Mouse (Mus musculus): ENCODE measurements around the gene Tgfbr2. TPM values are rescaled to one million over a fixed set of nuclear protein-coding genes. Genes with fewer than 3 reads are reported as not detected.
"Not testable (repeated sequence)": the region's sequence is repeated elsewhere in the genome, so short reads cannot be mapped to it uniquely, and the experiment has no call there.

Gene Tgfbr2
- polyA plus RNA-seq, 1 experiment from 2014 or later = 20.2 TPM

DNA sequence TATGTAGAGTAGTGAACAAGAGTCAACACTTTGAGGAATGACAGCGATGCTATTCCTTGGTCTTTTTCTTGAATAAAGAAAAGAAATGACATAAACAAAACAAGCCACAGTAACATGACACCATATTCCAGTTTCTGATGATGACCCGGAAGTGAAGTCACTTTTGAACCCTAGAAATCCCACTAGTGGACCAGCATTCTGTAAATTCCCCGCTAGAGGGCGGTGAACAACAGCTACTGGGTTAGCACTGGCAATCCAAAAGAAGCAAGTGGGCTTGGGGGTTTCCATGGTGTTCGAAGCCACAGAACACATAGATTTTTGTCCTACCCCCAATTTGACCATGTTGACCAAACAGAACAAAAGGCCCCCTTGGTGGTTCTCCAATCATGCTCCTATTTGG, 87.3 kb downstream of the Tgfbr2 start:
- H3K36me3 ChIP-seq = peaks cover 14% of the 10 kb centered on the region; the same call in 1 of the 2 replicates
- ATAC-seq (replicated peaks; ENCODE audit: insufficient number of reproducible peaks, insufficient read depth, low FRiP score, low read depth) = no peak
- no peak overlapping the region for H3K4me3 ChIP-seq
- no peak overlapping the region for H3K9ac ChIP-seq
- 31% methylated on average over 5 of the region's 5 CpGs for WGBS
- H3K27ac ChIP-seq = no peak overlapping the region
- H3K9me3 ChIP-seq (replicated peaks) = no peaks in the 10 kb centered on the region
- H3K4me1 ChIP-seq (replicated peaks) = peaks cover 11% of the 10 kb centered on the region
- H3K27me3 ChIP-seq = no peaks in the 10 kb centered on the region
- no peak overlapping the region for H3K4me2 ChIP-seq

DNA sequence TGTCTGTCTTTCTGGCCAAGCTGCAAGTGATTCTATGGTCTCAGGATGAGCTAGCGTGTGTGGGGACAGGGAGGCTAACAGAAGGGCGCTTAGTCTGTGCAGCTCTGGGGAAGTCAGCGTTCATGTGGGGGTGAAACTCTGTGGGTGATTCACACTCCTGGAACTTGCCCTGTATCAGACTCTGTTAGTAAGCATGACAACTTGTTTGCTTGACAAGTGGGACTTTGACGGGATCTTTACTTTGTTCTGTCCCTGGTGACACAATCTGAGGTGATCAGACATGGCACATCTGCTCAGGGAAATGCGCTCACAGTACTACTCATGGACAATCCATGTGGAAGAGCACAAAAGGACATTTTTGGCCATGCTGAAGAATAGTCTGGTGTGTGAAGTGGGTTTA, 87.9 kb downstream of the Tgfbr2 start:
- Histone ChIP-seq H3K36me3 (peaks cover 14% of the 10 kb centered on the region; the same call in 1 of the 2 replicates), H3K4me3 (no peak overlapping the region), H3K27me3 (no peaks in the 10 kb centered on the region), H3K9ac (no peak overlapping the region), H3K27ac (no peak overlapping the region), H3K4me2 (no peak overlapping the region), H3K4me1 (replicated peaks) (peaks cover 5% of the 10 kb centered on the region), H3K9me3 (replicated peaks) (no peaks in the 10 kb centered on the region)
- 80% methylated on average over 5 of the region's 5 CpGs for WGBS
- no peak for ATAC-seq (replicated peaks; ENCODE audit: insufficient number of reproducible peaks, insufficient read depth, low FRiP score, low read depth)

DNA sequence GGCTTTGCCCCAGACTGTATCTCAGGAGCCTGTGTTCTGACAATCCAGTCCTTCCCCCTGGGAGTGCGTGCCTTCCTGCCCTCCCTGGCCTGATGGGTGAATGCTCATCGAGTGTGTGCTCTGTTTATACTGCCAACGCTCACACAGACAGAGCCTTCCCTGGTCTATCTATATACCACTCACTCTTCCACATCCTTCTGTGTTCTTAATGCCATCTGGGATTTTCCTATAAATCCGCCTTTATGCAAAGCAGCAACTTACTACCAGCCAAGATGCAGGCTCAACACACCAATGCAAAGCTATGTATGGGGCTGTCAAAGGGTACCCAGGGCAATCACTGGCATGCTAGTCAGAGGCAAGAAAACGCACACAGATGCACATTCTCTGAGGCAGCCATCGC, 89.2 kb downstream of the Tgfbr2 start:
- no peak overlapping the region for H3K9ac ChIP-seq
- no peaks in the 10 kb centered on the region for H3K27me3 ChIP-seq
- WGBS = 75% methylated on average over 6 of the region's 6 CpGs
- H3K4me3 ChIP-seq = no peak overlapping the region
- H3K27ac ChIP-seq = no peak overlapping the region
- no peaks in the 10 kb centered on the region for H3K9me3 ChIP-seq (replicated peaks)
- H3K36me3 ChIP-seq = peaks cover 14% of the 10 kb centered on the region; the same call in 1 of the 2 replicates
- no peaks in the 10 kb centered on the region for H3K4me1 ChIP-seq (replicated peaks)
- no peak for ATAC-seq (replicated peaks; ENCODE audit: insufficient number of reproducible peaks, insufficient read depth, low FRiP score, low read depth)
- no peak overlapping the region for H3K4me2 ChIP-seq

DNA sequence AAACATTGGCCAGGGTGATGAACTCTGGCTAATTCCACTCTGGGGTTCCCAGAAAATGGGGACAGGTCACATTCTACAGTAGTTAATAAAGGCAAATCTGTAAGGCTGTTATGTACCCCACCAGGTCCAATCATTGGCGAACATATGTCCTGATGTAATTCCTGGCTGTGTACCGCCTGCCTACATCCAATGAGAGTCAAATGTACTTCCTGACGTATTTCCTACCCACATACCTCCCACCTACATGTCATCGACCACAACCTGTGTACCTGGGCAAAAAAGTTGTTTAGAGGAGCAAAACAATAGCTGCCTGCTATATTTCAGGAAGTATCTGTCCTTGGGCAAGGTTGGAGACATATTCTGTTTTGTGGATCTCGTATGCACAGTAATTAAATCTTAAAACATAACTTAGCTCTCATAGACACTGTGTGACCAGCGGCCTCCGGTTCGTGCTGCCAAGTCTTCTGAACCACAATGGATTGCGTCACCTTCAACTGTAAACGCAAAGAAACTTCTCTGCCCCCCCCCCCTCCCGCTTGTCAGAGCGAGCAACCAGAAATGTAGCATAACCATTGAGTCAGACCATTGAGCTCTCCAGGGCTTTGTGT, 90.7 kb downstream of the Tgfbr2 start:
- Histone ChIP-seq H3K9me3 (replicated peaks) (no peaks in the 10 kb centered on the region), H3K4me2 (no peak overlapping the region), H3K27me3 (no peaks in the 10 kb centered on the region), H3K9ac (no peak overlapping the region), H3K4me1 (replicated peaks) (no peaks in the 10 kb centered on the region), H3K27ac (no peak overlapping the region), H3K36me3 (0 out of 2 replicates have a peak, but pooled peaks cover 6% of the 10 kb centered on the region), H3K4me3 (no peak overlapping the region)
- WGBS = 89% methylated on average over 12 of the region's 12 CpGs
- no peak for ATAC-seq (replicated peaks; ENCODE audit: insufficient number of reproducible peaks, insufficient read depth, low FRiP score, low read depth)

DNA sequence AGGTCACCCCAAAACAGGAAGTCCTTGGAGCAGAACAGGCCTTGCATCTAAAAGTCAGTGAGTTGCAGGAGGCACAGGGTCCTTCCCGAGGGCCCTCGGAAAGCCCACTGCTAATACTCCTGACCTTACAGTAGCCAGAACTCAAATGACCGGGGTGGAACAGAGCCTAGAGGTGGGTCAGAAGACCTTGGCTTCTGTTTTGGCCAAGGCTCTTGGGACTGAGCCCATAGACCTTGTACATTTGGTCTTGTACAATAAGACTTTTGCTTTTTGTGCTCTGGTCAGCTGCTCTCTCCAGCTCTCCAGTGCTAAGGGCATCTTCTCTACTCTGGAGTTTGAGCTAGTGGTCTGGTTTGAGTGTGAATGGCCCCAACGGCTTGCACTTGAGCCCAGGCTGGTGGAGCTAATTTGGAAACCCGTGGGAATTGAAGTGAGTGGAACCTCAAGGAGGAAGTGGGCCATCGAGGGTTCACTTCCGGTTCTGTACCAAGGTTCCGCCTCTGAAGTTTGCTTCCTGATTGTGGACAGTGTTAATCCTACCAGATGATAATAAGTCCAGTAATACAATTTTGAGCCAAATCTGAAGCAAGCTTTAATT, 91.3 kb downstream of the Tgfbr2 start:
- no peaks in the 10 kb centered on the region for H3K9me3 ChIP-seq (replicated peaks)
- H3K4me2 ChIP-seq = no peak overlapping the region
- no peaks in the 10 kb centered on the region for H3K27me3 ChIP-seq
- no peak overlapping the region for H3K4me3 ChIP-seq
- 74% methylated on average over 8 of the region's 8 CpGs for WGBS
- no peaks in the 10 kb centered on the region for H3K4me1 ChIP-seq (replicated peaks)
- 0 out of 2 replicates have a peak, but pooled peaks cover 5% of the 10 kb centered on the region for H3K36me3 ChIP-seq
- no peak for ATAC-seq (replicated peaks; ENCODE audit: insufficient number of reproducible peaks, insufficient read depth, low FRiP score, low read depth)
- H3K9ac ChIP-seq = no peak overlapping the region
- H3K27ac ChIP-seq = no peak overlapping the region

DNA sequence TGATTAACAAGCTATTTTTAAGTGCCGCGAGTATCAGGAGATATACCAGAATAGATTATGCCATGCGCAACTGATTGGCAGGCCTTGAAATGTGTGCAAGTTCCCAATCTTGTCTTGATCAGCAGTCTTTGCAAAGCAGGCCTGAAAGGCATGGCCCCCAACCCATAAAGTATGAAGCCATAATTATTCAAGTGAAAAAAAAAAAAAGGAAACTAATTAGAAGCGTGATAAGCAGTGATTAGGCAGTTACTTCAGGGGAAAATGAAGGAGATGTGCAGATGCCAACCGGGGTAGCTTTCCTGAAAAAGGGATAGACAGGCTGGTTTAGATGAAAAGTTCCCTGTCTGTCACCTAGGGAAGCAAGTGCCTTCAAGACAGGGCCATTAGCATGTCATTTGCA, 91.9 kb downstream of the Tgfbr2 start:
- Histone ChIP-seq H3K27ac (no peak overlapping the region), H3K4me3 (no peak overlapping the region), H3K9me3 (replicated peaks) (no peaks in the 10 kb centered on the region), H3K9ac (no peak overlapping the region), H3K36me3 (no peaks in the 10 kb centered on the region), H3K4me1 (replicated peaks) (no peaks in the 10 kb centered on the region), H3K27me3 (no peaks in the 10 kb centered on the region), H3K4me2 (no peak overlapping the region)
- no peak for ATAC-seq (replicated peaks; ENCODE audit: insufficient number of reproducible peaks, insufficient read depth, low FRiP score, low read depth)
- 81% methylated on average over 5 of the region's 5 CpGs for WGBS

DNA sequence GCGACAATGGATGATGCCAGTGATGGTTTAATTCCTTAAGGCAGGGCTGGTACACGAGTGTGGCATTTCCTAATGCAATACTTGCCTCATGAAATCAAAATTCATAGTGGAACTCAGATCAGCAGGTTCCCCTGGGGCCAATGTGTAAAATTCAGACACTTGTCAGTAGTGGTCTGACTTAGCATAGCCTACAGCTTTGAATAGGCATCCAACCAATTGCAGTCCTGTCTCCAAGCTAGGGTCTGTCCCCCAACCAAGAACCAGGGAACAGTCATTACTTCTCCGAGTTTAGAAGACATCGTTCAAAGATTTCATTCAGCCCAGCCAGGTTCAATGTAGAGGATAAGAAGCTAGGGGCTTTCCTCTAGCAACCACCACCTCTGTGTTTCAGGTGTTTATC, 93.4 kb downstream of the Tgfbr2 start:
- no peak for ATAC-seq (replicated peaks; ENCODE audit: insufficient number of reproducible peaks, insufficient read depth, low FRiP score, low read depth)
- no peaks in the 10 kb centered on the region for H3K4me1 ChIP-seq (replicated peaks)
- H3K9ac ChIP-seq = no peak overlapping the region
- no peak overlapping the region for H3K4me3 ChIP-seq
- H3K27ac ChIP-seq = no peak overlapping the region
- H3K4me2 ChIP-seq = no peak overlapping the region
- H3K9me3 ChIP-seq (replicated peaks) = no peaks in the 10 kb centered on the region
- no peaks in the 10 kb centered on the region for H3K36me3 ChIP-seq
- 84% methylated on average over 4 of the region's 4 CpGs for WGBS
- no peaks in the 10 kb centered on the region for H3K27me3 ChIP-seq

DNA sequence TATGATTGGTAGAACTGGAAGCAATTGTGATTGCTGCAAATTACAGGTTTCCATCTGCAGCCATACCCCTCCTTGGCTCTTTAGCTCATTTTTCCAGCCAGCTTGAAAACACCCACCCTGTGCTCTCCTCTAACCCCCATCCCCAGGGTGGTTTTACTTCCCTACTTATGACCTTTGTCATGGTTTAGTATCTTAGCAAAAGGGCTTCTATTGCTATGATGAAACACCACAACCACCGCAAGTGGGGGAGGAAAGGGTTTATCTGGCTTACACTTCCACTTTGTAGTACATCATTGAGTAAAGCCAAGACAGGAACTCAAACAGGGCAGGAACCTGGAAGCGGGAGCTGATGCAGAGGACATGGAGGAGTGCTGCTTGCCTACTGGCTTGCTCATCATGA, 97.7 kb downstream of the Tgfbr2 start:
- Histone ChIP-seq H3K9ac (no peak overlapping the region), H3K27ac (no peak overlapping the region), H3K27me3 (no peaks in the 10 kb centered on the region), H3K4me2 (no peak overlapping the region), H3K4me3 (no peak overlapping the region), H3K36me3 (no peaks in the 10 kb centered on the region), H3K4me1 (replicated peaks) (no peaks in the 10 kb centered on the region), H3K9me3 (replicated peaks) (no peaks in the 10 kb centered on the region)
- WGBS = 74% methylated on average over 2 of the region's 2 CpGs
- no peak for ATAC-seq (replicated peaks; ENCODE audit: insufficient number of reproducible peaks, insufficient read depth, low FRiP score, low read depth)

DNA sequence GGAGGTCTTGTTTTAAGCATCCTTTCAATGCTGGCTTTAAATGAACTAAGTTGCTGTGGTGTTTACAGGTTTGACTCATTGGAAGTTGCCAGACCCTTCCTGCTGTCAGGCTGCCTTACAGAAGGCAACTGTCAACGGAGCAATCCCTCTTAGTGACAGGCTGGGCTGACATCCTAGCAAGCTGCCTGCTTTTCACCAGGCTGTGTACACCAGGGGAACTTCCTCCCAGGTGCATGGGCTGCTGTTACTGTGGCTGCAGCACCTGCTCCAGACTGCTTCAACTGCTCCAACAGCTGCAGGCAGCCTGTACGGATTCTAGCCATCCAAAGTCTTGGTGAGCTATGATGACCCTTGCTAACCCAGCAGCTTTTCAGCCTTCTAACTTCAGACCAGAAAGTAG, 98.2 kb downstream of the Tgfbr2 start:
- Histone ChIP-seq H3K9me3 (replicated peaks) (no peaks in the 10 kb centered on the region), H3K4me2 (no peak overlapping the region), H3K9ac (no peak overlapping the region), H3K27me3 (no peaks in the 10 kb centered on the region), H3K4me1 (replicated peaks) (no peaks in the 10 kb centered on the region), H3K4me3 (no peak overlapping the region), H3K27ac (no peak overlapping the region), H3K36me3 (no peaks in the 10 kb centered on the region)
- 48% methylated on average over 2 of the region's 2 CpGs for WGBS
- no peak for ATAC-seq (replicated peaks; ENCODE audit: insufficient number of reproducible peaks, insufficient read depth, low FRiP score, low read depth)

DNA sequence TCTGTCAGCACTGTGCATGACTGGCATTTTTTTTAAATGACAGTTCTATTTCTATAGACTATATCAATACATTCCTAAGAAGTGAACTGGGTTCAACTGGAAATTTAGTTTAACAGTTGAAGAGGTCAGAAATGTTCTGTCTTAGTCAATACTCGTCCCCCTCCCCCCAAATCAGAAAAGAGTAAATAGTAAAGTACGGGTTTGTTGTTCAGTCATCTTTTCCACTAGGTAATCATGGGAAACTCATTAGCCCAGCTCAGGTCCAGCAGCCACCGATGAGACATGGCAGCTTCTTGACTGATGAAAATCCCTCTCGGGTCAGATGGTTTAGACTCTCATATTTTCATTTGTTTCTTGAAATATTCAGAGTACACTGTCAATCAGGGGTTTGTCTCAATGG, 99.0 kb downstream of the Tgfbr2 start:
- no peak overlapping the region for H3K4me2 ChIP-seq
- ATAC-seq (replicated peaks; ENCODE audit: insufficient number of reproducible peaks, insufficient read depth, low FRiP score, low read depth) = no peak
- H3K36me3 ChIP-seq = no peaks in the 10 kb centered on the region
- H3K27me3 ChIP-seq = no peaks in the 10 kb centered on the region
- no peak overlapping the region for H3K27ac ChIP-seq
- H3K9me3 ChIP-seq (replicated peaks) = no peaks in the 10 kb centered on the region
- no peak overlapping the region for H3K4me3 ChIP-seq
- 71% methylated on average over 4 of the region's 4 CpGs for WGBS
- H3K9ac ChIP-seq = no peak overlapping the region
- H3K4me1 ChIP-seq (replicated peaks) = no peaks in the 10 kb centered on the region

DNA sequence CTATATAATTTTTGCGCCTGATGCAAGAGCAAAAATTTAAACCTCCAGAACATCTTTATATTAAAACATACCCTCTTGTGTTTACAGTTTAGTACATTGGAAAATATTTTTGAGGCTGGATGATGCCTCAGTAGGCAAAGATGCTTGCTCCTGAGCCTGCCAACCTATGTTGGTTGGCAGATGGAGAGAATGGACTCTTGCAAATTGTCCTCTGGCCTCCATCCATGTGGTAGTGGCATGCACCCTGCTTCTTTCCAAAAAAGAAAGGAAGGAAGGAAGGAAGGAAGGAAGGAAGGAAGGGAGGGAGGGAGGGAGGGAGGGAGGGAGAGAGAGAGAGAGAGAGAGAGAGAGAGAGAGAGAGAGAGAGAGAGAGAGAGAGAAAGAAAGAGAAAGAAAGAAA, 103.6 kb downstream of the Tgfbr2 start:
- not testable (repeated sequence) for H3K27me3 ChIP-seq; H3K9ac ChIP-seq; ATAC-seq (replicated peaks; ENCODE audit: insufficient number of reproducible peaks, insufficient read depth, low FRiP score, low read depth); H3K4me1 ChIP-seq (replicated peaks); H3K4me2 ChIP-seq; H3K4me3 ChIP-seq; H3K9me3 ChIP-seq (replicated peaks); H3K27ac ChIP-seq; H3K36me3 ChIP-seq
- WGBS = 92% methylated on average over 1 of the region's 1 CpGs

DNA sequence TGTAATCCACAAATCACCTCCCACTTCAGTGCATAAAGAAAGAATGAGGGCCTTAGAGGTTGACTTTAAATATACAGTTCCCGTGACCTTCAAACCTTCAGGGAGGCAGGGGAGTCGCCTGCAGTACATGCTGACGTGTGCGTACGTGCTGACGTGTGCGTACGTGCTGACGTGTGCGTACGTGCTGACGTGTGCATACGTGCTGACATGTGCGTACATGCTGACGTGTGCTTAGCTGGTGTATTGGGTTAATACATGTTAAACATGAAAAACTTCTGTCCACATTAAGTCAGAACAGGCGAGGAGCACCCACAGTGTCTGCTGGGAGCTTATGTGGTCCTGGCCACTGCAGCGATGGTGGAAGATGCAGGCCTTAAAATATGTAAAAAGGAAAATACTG, 110.4 kb downstream of the Tgfbr2 start:
- no peak for ATAC-seq (replicated peaks; ENCODE audit: insufficient number of reproducible peaks, insufficient read depth, low FRiP score, low read depth)
- 79% methylated on average over 17 of the region's 17 CpGs for WGBS
- H3K27me3 ChIP-seq = no peaks in the 10 kb centered on the region
- no peak overlapping the region for H3K4me3 ChIP-seq
- no peaks in the 10 kb centered on the region for H3K36me3 ChIP-seq
- H3K27ac ChIP-seq = no peak overlapping the region
- H3K9me3 ChIP-seq (replicated peaks) = no peaks in the 10 kb centered on the region
- no peak overlapping the region for H3K4me2 ChIP-seq
- no peaks in the 10 kb centered on the region for H3K4me1 ChIP-seq (replicated peaks)
- H3K9ac ChIP-seq = no peak overlapping the region

Data from heart, embryonic 15.5 days (tissue).